Mouse (Mus musculus): ENCODE data around the gene Dchs1.

The Dchs1 gene

GRCm38 (mm10) chr7:105787285-105788140 is at the start of gene Dchs1:
Dchs1 (minus strand) TSS chr7:105787654.
- peak; percentile 75 for DNase-seq

- DNase-seq = no peak
Observed at GRCm38 (mm10) chr7:105824281-105824680, 36.8 kb upstream of the Dchs1 start.

GRCm38 (mm10) chr7:105818483-105818882 is 31.0 kb upstream of the Dchs1 start:
- DNase-seq = peak; percentile 61

GRCm38 (mm10) chr7:105816736-105817135 is 29.3 kb upstream of the Dchs1 start:
- peak; percentile 50 for DNase-seq

- DNase-seq = no peak
Observed at GRCm38 (mm10) chr7:105813326-105813725, 25.9 kb upstream of the Dchs1 start.

- DNase-seq = no peak
Observed at GRCm38 (mm10) chr7:105812566-105812965, 25.1 kb upstream of the Dchs1 start.

- DNase-seq = no peak
Observed at GRCm38 (mm10) chr7:105811516-105811915, 24.1 kb upstream of the Dchs1 start.

GRCm38 (mm10) chr7:105810877-105811489 is 23.5 kb upstream of the Dchs1 start, which contains the start of gene Mrpl17:
Mrpl17 (minus strand) TSS chr7:105811099.
- peak; percentile 99 for DNase-seq

GRCm38 (mm10) chr7:105810280-105810876 is 22.9 kb upstream of the Dchs1 start:
- DNase-seq = no peak

- no peak for DNase-seq
Observed at GRCm38 (mm10) chr7:105809836-105810235, 22.4 kb upstream of the Dchs1 start.

GRCm38 (mm10) chr7:105808385-105808784 is 20.9 kb upstream of the Dchs1 start:
- DNase-seq = no peak

GRCm38 (mm10) chr7:105806716-105807115 is 19.3 kb upstream of the Dchs1 start:
- DNase-seq = no peak

GRCm38 (mm10) chr7:105806125-105806524 is 18.7 kb upstream of the Dchs1 start:
- DNase-seq = no peak

- DNase-seq = no peak
Observed at GRCm38 (mm10) chr7:105803428-105803827, 16.0 kb upstream of the Dchs1 start.

- no peak for DNase-seq
Observed at GRCm38 (mm10) chr7:105802771-105803170, 15.3 kb upstream of the Dchs1 start.

GRCm38 (mm10) chr7:105802312-105802711 is 14.9 kb upstream of the Dchs1 start:
- DNase-seq = no peak

- no peak for DNase-seq
Observed at GRCm38 (mm10) chr7:105796972-105797371, 9.5 kb upstream of the Dchs1 start.

GRCm38 (mm10) chr7:105795759-105796366 is 8.4 kb upstream of the Dchs1 start:
- DNase-seq = peak; percentile 27

GRCm38 (mm10) chr7:105793701-105794100 is 6.2 kb upstream of the Dchs1 start:
- DNase-seq = no peak

GRCm38 (mm10) chr7:105791147-105791546 is 3.7 kb upstream of the Dchs1 start:
- DNase-seq = no peak

GRCm38 (mm10) chr7:105786506-105787284 is 759 bp downstream of the Dchs1 start:
- DNase-seq = peak; percentile 70

GRCm38 (mm10) chr7:105784556-105784955 is 2.9 kb downstream of the Dchs1 start:
- no peak for DNase-seq
